Mouse (Mus musculus): Measurements from ENCODE around the gene Idi2. TPM values are rescaled to one million over a fixed set of nuclear protein-coding genes. Genes with fewer than 3 reads are reported as not detected.
A peak's percentile ranks its signal among the peaks of the same experiment; 100 is the strongest.
"Not testable (repeated sequence)": the region's sequence is repeated elsewhere in the genome, so short reads cannot be mapped to it uniquely, and the experiment has no call there.

Gene Idi2
- total RNA-seq (2021) = not detected

DNA sequence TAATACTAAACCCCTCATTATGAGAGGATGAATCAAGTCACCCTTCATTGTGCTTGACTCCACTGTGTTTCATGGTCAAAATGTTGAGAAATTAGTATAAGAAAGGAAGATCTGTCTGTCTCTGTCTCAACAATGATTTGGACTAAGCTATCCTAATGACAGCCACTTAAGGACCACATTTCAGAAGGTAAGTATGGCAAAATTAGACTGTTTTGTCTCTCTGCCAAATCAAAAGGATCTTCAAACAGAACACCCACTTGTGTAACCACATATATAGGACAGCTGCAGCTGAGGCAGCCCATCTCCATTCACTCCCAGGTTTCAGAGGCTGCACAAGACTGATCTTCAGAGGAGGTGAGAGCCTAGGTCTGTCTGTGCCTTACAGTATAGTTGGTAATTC, at the start of gene Idi2:
Gene Idi2, plus strand, starts transcription at position 301 of the 400 bp plus-strand sequence.
- not testable (repeated sequence) for DNase-seq

- DNase-seq = not testable (repeated sequence)
Measured at GRCm38 (mm10) chr13:8905986-8906385, 46.7 kb upstream of the Idi2 start.

- DNase-seq = not testable (repeated sequence)
Measured at GRCm38 (mm10) chr13:8913890-8914289, 38.8 kb upstream of the Idi2 start.

GRCm38 (mm10) chr13:8933499-8933898, 19.2 kb upstream of the Idi2 start:
- DNase-seq = no peak

DNA sequence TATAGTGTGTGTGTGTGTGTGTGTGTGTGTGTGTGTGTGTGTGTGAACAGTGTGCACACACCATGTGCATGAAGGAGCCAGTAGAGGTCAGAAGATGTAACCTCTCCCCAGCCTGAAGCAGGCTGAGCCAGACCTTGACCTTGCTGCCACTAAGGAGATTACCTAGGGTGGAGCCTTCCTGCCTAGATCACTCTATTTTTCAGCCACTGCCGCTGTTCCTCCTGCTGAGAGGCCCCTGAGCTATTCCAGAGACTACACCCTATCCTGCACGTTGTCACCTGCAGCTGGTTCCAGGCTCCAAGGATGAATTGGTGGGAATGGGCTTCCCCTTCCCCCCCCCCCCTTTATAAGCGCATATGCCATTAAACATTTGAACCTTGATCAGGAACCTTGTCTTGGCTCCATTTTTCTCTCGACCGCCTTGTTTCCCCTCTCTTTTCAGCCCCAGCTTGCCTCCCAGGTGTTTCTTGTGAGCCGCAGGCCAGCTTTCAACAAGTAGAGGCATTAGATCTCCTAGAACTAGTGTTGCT, 15.0 kb upstream of the Idi2 start:
- not testable (repeated sequence) for DNase-seq

- not testable (repeated sequence) for DNase-seq
Measured at GRCm38 (mm10) chr13:8941110-8941509, 11.6 kb upstream of the Idi2 start.

- DNase-seq = not testable (repeated sequence)
Measured at GRCm38 (mm10) chr13:8941701-8942100, 11.0 kb upstream of the Idi2 start.

DNA sequence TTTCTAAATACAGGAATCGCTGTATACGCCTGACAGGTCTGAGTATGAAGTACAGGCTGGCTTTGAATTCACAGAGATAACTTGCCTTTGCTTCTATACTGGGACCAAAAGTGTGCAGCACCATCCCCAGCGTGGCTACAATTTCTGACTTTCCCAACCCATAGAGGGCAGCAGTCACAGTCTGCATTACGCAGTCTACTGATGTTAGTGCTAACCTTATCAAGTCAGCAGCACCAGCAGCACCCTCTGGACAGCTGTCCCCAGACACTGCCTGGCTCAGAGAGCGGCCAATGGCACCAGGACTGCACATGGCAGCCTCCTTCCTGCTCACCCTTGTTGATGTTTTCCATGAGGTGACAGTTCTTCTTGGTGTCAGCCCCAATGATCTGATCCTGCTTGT, 8.8 kb upstream of the Idi2 start:
- DNase-seq = not testable (repeated sequence)

GRCm38 (mm10) chr13:8948131-8948530, 4.5 kb upstream of the Idi2 start, which contains the start of gene Gm9745:
Gene Gm9745 (minus strand): TSS chr13:8948231.
- not testable (repeated sequence) for DNase-seq

DNA sequence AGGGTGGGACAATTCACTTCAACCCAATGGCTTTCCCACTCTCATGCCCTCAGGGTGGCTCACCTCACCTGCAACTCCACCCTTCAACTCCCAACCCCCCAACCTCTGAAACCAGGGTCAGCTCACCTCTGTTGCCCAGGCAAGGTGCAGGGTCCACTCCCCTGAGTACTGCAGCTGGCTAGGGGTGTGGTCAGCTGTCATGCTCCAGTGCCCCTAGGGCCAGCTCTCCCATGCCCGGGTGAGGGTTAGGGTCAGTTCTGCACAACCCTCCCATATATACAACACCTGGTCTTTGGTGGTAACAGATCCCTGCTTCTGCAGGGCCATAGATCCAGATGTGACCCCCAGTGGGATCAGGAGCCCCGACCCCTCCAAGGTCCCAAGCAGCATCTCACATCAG, 2.5 kb downstream of the Idi2 start:
- DNase-seq = not testable (repeated sequence)

DNA sequence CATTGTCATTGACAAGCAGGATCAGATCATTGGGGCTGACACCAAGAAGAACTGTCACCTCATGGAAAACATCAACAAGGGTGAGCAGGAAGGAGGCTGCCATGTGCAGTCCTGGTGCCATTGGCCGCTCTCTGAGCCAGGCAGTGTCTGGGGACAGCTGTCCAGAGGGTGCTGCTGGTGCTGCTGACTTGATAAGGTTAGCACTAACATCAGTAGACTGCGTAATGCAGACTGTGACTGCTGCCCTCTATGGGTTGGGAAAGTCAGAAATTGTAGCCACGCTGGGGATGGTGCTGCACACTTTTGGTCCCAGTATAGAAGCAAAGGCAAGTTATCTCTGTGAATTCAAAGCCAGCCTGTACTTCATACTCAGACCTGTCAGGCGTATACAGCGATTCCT, 4.2 kb downstream of the Idi2 start:
- not testable (repeated sequence) for DNase-seq

- DNase-seq = not testable (repeated sequence)
Measured at GRCm38 (mm10) chr13:8959058-8959457, 6.4 kb downstream of the Idi2 start.

- not testable (repeated sequence) for DNase-seq
Measured at GRCm38 (mm10) chr13:8959554-8959953, 6.9 kb downstream of the Idi2 start.

- not testable (repeated sequence) for DNase-seq
Measured at GRCm38 (mm10) chr13:8961128-8961888, 8.6 kb downstream of the Idi2 start.

DNA sequence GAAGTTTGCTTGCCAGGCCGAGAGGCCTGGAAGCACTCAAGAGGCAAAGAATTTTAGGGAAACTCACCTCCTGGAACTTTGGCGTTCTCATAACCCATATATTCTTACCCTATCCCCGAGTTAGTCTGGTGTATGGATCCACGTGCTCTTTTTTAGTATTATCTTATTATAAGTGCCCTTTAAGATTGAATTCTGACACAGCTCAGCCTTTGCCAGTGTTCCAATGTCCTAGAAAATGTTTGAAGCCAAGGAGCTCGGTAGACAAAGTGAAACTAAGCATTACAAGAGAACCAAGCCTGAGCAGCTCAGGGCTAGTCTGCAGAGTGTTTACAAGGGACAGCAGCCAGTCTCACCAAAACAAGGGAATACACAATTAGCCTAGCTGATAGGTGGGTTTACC, 9.6 kb downstream of the Idi2 start:
- not testable (repeated sequence) for DNase-seq

GRCm38 (mm10) chr13:8965224-8965623, 12.6 kb downstream of the Idi2 start:
- DNase-seq = no peak

DNA sequence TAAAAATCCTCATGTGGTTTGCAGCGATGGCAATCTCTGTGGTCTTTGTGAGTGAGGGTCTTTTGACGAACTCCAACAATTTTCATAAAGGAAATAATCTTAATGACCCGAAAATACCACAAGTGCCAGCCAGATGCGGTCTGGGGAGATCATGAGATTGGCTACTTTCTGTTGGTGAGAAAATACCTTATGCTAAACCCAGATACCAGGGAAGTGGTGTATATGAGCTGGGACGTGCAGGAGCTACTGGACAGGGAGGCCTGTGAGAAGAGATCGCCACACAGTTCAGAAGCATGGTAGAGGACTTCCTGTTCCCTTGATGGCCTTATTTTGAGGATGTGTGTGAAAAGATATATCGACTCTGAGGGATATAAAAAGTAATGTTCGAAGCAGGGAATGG, 15.1 kb downstream of the Idi2 start:
- DNase-seq = no peak

DNA sequence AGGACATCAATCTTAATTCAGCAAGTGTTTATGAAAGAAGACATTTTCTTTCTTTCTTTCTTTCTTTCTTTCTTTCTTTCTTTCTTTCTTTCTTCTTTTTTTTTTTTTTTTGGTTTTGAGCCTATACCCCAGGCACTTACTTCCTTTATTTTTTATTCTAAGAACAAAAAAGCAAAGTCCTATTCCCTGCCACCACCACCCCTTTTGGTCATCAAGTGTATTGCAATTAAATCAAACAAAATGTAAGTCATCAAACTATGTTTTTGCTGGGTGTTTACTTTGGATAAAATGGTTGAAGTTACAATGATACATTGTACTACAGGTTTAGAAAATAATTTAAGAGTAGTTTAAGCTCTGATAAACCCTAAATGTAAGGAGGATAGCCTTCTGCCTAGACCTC, 19.7 kb downstream of the Idi2 start:
- no peak for DNase-seq

- no peak for DNase-seq
Measured at GRCm38 (mm10) chr13:8972972-8973371, 20.3 kb downstream of the Idi2 start.

DNA sequence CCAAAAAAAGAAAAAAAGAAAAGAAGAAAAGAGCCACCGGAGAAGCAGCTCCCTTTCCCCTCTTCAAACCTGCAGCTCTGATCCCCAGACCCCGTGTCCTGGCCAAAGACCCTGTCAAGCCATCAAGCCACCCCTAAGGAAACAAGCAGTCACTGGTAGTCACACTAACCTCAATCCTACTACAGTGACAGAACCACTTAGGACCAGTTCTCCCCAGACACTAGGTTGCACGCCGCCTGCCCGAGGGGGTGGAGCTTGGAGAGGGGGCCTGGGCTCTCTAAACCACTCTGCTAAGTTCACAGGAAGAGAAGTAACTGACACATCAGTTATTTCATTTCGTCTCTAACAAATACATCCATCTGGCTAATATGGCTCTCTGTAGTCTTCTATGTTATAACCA, 39.6 kb downstream of the Idi2 start:
- no peak for DNase-seq

DNA sequence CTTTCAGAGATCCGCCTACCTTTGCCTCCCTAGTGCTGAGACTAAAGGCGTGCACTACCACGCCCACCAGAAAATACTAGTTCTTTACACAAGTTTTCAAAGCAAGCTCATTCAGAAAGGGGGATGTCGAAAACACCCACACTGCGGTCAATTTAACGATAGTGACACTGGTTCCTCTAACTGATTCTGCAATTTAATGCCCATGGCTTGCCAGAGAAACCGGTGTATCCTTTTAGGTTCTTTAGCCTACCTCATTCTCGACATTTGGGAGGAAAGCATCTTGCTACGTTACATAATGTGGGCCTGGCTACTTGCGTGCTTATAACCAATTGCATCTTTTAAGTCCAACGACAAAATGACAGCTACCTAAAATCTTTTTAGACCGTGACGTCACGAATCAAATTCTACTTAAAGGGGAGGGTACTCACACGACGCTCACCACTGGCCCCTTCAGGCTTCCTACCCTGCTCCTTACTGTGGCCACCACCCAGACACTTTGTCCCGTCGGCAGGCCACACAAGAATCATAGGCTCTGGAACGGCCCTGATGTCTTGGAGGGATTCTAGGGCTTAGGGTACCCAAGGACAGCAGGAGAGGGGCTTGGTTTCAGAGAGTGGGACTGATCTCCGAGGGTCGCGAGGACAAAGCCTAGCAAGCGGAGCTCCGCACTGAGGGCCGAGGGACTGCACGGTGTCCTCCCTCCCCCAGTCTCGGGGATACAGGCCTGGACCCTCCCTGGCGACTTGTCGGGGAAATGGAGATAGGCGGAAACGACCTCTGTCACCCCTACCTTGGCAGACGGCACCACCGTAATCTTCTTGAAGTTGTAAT, 42.7 kb downstream of the Idi2 start:
- no peak for DNase-seq

- DNase-seq = peak; percentile 96 to 97
Measured at GRCm38 (mm10) chr13:8995990-8996786, 43.5 kb downstream of the Idi2 start, which contains the start of gene Gtpbp4. Gene Gtpbp4 (minus strand): TSS chr13:8996083.

Measured in layer of hippocampus, postnatal 36 days (tissue).